Mouse (Mus musculus): Measurements from ENCODE around the gene Creb3l2.

The Creb3l2 gene

GRCm38 (mm10) chr6:37371341-37371740 lies 70.6 kb downstream of the Creb3l2 start:
- peak in 1 of 2 experiments; percentile 45 for DNase-seq (ENCODE audit: low spot score in 2 of 2)

GRCm38 (mm10) chr6:37370566-37370965 lies 71.4 kb downstream of the Creb3l2 start:
- no peak for DNase-seq (ENCODE audit: low spot score in 2 of 2)

- no peak for DNase-seq (ENCODE audit: low spot score in 2 of 2)
Measured at GRCm38 (mm10) chr6:37369750-37370149, 72.2 kb downstream of the Creb3l2 start.

GRCm38 (mm10) chr6:37368281-37368680 lies 73.7 kb downstream of the Creb3l2 start:
- no peak for DNase-seq (ENCODE audit: low spot score in 2 of 2)

- DNase-seq (ENCODE audit: low spot score in 2 of 2): no peak
Measured at GRCm38 (mm10) chr6:37366991-37367390, 75.0 kb downstream of the Creb3l2 start.

- DNase-seq (ENCODE audit: low spot score in 2 of 2): no peak
Measured at GRCm38 (mm10) chr6:37365179-37365578, 76.8 kb downstream of the Creb3l2 start.

GRCm38 (mm10) chr6:37364361-37364760 lies 77.6 kb downstream of the Creb3l2 start:
- no peak for DNase-seq (ENCODE audit: low spot score in 2 of 2)

- no peak for DNase-seq (ENCODE audit: low spot score in 2 of 2)
Measured at GRCm38 (mm10) chr6:37360813-37361385, 81.0 kb downstream of the Creb3l2 start.

- peak in 1 of 2 experiments; percentile 76 for DNase-seq (ENCODE audit: low spot score in 2 of 2)
Measured at GRCm38 (mm10) chr6:37354449-37355179, 87.3 kb downstream of the Creb3l2 start.

GRCm38 (mm10) chr6:37353616-37354015 lies 88.3 kb downstream of the Creb3l2 start:
- no peak for DNase-seq (ENCODE audit: low spot score in 2 of 2)

GRCm38 (mm10) chr6:37351731-37352380 lies 90.1 kb downstream of the Creb3l2 start:
- DNase-seq (ENCODE audit: low spot score in 2 of 2): no peak

GRCm38 (mm10) chr6:37350315-37350714 lies 91.6 kb downstream of the Creb3l2 start:
- no peak for DNase-seq (ENCODE audit: low spot score in 2 of 2)

GRCm38 (mm10) chr6:37347606-37348005 lies 94.3 kb downstream of the Creb3l2 start:
- no peak for DNase-seq (ENCODE audit: low spot score in 2 of 2)

- DNase-seq (ENCODE audit: low spot score in 2 of 2): no peak
Measured at GRCm38 (mm10) chr6:37338055-37338454, 103.9 kb downstream of the Creb3l2 start.

- no peak for DNase-seq (ENCODE audit: low spot score in 2 of 2)
Measured at GRCm38 (mm10) chr6:37336831-37337260, 105.1 kb downstream of the Creb3l2 start.

- no peak for DNase-seq (ENCODE audit: low spot score in 2 of 2)
Measured at GRCm38 (mm10) chr6:37336381-37336780, 105.6 kb downstream of the Creb3l2 start.

GRCm38 (mm10) chr6:37332846-37333245 lies 109.1 kb downstream of the Creb3l2 start:
- no peak for DNase-seq (ENCODE audit: low spot score in 2 of 2)

- DNase-seq (ENCODE audit: low spot score in 2 of 2): no peak
Measured at GRCm38 (mm10) chr6:37329901-37330864, 111.8 kb downstream of the Creb3l2 start.

GRCm38 (mm10) chr6:37329376-37329775 lies 112.6 kb downstream of the Creb3l2 start:
- no peak for DNase-seq (ENCODE audit: low spot score in 2 of 2)

GRCm38 (mm10) chr6:37328671-37329070 lies 113.3 kb downstream of the Creb3l2 start:
- DNase-seq (ENCODE audit: low spot score in 2 of 2): no peak

GRCm38 (mm10) chr6:37327519-37327918 lies 114.4 kb downstream of the Creb3l2 start:
- DNase-seq (ENCODE audit: low spot score in 2 of 2): no peak

GRCm38 (mm10) chr6:37326603-37326955 lies 115.4 kb downstream of the Creb3l2 start:
- DNase-seq (ENCODE audit: low spot score in 2 of 2): no peak

Measured in thymus, postnatal 10 days (tissue).